Mouse (Mus musculus): ENCODE measurements around the gene Arhgef26. TPM values are rescaled to one million over a fixed set of nuclear protein-coding genes. Genes with fewer than 3 reads are reported as not detected.

Arhgef26 gene
- not detected in 2 replicates for polyA plus RNA-seq (2012; ENCODE audit: insufficient read depth, insufficient read length, missing spikeins)

DNA sequence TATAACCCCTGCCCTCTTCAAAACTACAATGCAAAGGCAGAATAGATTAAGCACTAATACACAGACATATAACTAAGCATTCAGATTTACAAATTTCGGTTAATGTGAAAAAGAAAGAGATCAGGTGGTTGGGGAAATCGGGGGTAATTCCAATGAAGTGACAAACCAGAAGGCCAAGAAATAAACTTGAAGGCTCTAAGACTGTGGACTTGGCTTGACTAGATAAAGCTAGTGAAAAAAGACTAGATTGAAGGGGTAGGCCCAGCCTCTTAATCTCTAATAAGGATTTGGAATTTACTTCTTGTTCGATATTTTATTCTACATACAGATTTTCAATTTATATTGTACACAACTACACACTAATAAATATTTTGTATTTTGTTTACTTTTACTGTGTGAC lies at the start of gene Arhgef26:
Gene Arhgef26, plus strand, starts transcription at position 301 of the 400 bp plus-strand sequence.
- no peaks in the 10 kb centered on the region for H3K4me1 ChIP-seq (ENCODE audit: control insufficient read depth, insufficient read depth, low read length)
- no peak within 1 kb of the TSS for H3K27ac ChIP-seq (ENCODE audit: insufficient read depth, low read depth, low read length)
- no peak for TF ChIP-seq CTCF (IDR thresholded peaks at IDR 0.05; ENCODE audit: low read depth, low read length)
- TF ChIP-seq POLR2A (IDR thresholded peaks at IDR 0.05; ENCODE audit: borderline replicate concordance, low read depth, low read length): no peak
- H3K4me3 ChIP-seq (ENCODE audit: insufficient read depth, low read length): peak within 1 kb of the TSS; percentile 56

DNA sequence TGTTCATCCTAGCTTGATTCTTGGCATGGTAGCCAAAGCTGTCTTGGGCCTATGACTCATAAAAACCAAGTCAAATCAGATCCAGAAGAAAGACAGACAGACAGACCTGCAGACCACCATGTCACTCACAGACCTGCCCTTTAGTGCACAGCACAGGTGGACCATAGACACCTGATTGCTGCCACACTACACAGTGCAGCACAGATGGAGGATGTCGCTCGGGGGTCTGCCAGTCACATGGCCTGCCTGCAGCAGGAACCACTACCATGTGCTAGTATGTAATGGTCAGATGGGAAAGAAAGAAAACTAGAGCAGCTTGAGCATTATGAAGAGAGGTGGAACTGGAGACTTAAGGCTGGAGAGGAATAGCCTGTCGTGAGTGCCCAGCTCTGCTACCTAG lies 27.7 kb upstream of the Arhgef26 start:
- no peak overlapping the region for H3K27ac ChIP-seq (ENCODE audit: insufficient read depth, low read depth, low read length)
- H3K4me1 ChIP-seq (ENCODE audit: control insufficient read depth, insufficient read depth, low read length): no peaks in the 10 kb centered on the region
- TF ChIP-seq POLR2A (IDR thresholded peaks at IDR 0.05; ENCODE audit: borderline replicate concordance, low read depth, low read length): no peak
- no peak for TF ChIP-seq CTCF (IDR thresholded peaks at IDR 0.05; ENCODE audit: low read depth, low read length)
- no peak overlapping the region for H3K4me3 ChIP-seq (ENCODE audit: insufficient read depth, low read length)

DNA sequence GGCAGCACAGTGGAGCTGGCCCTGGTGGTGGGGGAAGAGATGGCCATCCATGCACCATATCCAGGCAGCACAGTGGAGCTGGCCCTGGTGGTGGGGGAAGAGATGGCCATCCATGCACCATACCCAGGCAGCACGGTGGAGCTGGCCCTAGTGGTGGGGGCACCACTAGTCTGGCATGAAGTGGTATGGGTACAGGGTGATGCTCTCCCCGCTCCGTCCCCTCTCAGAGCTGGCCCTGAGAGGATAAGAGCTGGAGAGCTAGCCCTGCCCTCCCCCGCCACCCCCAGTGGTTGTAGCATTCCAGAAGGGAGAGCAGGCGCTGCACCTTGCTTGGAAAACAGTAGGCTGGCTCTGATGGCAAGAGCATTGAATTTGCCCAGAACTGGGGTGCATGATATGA lies 26.9 kb upstream of the Arhgef26 start:
- no peak for TF ChIP-seq POLR2A (IDR thresholded peaks at IDR 0.05; ENCODE audit: borderline replicate concordance, low read depth, low read length)
- no peak for TF ChIP-seq CTCF (IDR thresholded peaks at IDR 0.05; ENCODE audit: low read depth, low read length)
- H3K27ac ChIP-seq (ENCODE audit: insufficient read depth, low read depth, low read length): no peak overlapping the region

DNA sequence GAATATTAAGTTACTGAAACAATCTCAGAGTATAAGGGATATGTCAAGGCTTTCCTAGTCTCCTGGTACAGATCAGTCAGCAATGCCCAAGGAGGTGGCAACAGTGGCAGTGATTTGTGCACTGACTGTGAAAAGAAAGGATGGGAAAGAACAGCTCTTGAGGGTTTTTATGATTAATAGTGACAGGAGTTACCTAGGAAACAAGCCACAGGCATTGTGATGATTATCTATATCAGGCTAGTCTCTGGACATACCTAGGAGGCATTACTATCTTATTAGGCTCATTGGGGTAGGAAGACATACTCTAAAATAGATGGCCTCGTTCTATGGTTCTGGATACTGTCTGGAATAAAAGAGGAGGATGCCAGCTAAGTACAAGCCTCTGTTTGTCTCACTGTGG lies 13.4 kb upstream of the Arhgef26 start:
- no peak for TF ChIP-seq CTCF (IDR thresholded peaks at IDR 0.05; ENCODE audit: low read depth, low read length)
- no peak for TF ChIP-seq POLR2A (IDR thresholded peaks at IDR 0.05; ENCODE audit: borderline replicate concordance, low read depth, low read length)
- Histone ChIP-seq H3K4me1 (ENCODE audit: control insufficient read depth, insufficient read depth, low read length) (no peaks in the 10 kb centered on the region), H3K27ac (ENCODE audit: insufficient read depth, low read depth, low read length) (no peak overlapping the region), H3K4me3 (ENCODE audit: insufficient read depth, low read length) (no peak overlapping the region)

More for the DNA sequence above, 26.9 kb upstream of the Arhgef26 start:
- Histone ChIP-seq H3K4me3 (ENCODE audit: insufficient read depth, low read length) (no peak overlapping the region), H3K4me1 (ENCODE audit: control insufficient read depth, insufficient read depth, low read length) (no peaks in the 10 kb centered on the region)

DNA sequence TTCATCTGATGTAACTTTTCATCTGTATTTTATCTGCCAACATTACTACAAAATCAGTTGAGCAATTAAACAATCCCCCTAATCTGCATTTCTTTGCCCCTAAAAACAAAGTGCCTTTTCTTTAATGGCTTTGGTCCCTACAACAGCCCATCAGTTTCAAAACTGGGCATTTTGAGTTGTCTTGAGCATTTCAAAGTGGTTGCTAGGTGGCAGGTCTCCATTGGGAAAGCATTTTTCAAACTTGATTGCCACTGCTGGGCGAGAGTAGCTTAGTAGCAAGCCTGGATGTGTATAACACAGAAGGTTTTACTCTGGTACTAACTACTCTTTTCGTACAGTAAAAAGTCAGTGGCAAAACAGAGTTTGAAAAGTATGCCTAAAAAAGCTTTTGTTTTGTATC lies 10.2 kb upstream of the Arhgef26 start:
- no peaks in the 10 kb centered on the region for H3K4me1 ChIP-seq (ENCODE audit: control insufficient read depth, insufficient read depth, low read length)
- no peak for TF ChIP-seq CTCF (IDR thresholded peaks at IDR 0.05; ENCODE audit: low read depth, low read length)
- no peak for TF ChIP-seq POLR2A (IDR thresholded peaks at IDR 0.05; ENCODE audit: borderline replicate concordance, low read depth, low read length)
- no peak overlapping the region for H3K27ac ChIP-seq (ENCODE audit: insufficient read depth, low read depth, low read length)
- H3K4me3 ChIP-seq (ENCODE audit: insufficient read depth, low read length): no peak overlapping the region

DNA sequence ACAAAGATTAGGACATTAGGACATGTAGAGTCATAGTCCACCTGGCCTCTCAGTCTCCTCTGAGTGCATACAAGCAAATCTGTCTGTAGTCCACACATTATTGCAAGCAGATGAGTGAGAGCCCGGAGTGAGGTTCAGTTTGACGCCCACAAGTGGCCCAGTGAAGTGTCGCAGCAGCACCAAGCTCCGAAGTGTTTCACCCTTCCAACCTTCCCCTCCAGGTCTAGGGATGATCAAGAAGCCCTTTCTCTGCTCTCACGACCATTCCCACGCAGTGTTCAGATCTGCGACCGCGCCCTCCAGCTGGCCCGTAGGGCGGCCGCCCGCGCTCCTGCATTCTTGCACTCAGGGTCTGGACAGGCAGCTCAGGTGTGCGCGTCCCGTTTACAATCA lies 313 bp downstream of the Arhgef26 start:
- TF ChIP-seq CTCF (IDR thresholded peaks at IDR 0.05; ENCODE audit: low read depth, low read length): no peak
- no peak for TF ChIP-seq POLR2A (IDR thresholded peaks at IDR 0.05; ENCODE audit: borderline replicate concordance, low read depth, low read length)
- Histone ChIP-seq H3K4me1 (ENCODE audit: control insufficient read depth, insufficient read depth, low read length) (no peaks in the 10 kb centered on the region), H3K4me3 (ENCODE audit: insufficient read depth, low read length) (peak overlapping the region; percentile 56), H3K27ac (ENCODE audit: insufficient read depth, low read depth, low read length) (no peak overlapping the region)

DNA sequence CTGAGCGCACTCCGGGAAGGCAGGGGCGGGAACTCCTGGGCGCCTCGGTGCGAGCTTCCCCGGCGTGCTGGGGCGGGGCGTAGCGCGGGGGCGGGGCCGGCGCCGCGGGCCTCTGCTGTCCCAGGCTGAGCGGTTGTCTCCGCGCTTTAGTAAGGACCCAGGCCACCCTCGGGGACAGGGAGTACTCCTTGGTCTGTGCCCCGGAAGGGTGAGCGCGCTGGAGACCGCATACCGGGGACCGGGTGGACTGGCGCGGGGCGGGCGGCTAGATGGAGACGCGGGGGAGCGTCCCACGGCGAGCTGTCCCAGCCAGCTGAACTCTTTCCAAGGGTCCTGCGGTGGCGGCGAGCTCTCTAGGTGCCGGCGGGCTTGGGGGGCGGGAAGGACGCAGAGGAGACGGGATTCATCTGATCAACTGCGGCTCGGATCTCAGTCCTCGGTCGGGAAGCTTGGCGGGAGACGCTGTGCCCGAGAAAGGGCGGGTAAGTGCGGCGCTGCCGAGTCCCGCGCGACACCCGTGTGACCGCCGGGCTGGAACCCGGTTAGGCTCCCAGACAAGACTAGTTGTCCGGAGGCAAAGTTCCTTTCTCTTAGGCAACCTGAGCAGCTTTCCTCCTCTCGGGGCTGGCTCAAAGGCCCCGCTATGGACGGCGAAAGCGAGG lies 841 bp downstream of the Arhgef26 start:
- TF ChIP-seq CTCF (IDR thresholded peaks at IDR 0.05; ENCODE audit: low read depth, low read length) (no peak), POLR2A (IDR thresholded peaks at IDR 0.05; ENCODE audit: borderline replicate concordance, low read depth, low read length) (no peak)
- Histone ChIP-seq H3K27ac (ENCODE audit: insufficient read depth, low read depth, low read length) (no peak overlapping the region), H3K4me1 (ENCODE audit: control insufficient read depth, insufficient read depth, low read length) (no peaks in the 10 kb centered on the region), H3K4me3 (ENCODE audit: insufficient read depth, low read length) (peak overlapping the region; percentile 56)

DNA sequence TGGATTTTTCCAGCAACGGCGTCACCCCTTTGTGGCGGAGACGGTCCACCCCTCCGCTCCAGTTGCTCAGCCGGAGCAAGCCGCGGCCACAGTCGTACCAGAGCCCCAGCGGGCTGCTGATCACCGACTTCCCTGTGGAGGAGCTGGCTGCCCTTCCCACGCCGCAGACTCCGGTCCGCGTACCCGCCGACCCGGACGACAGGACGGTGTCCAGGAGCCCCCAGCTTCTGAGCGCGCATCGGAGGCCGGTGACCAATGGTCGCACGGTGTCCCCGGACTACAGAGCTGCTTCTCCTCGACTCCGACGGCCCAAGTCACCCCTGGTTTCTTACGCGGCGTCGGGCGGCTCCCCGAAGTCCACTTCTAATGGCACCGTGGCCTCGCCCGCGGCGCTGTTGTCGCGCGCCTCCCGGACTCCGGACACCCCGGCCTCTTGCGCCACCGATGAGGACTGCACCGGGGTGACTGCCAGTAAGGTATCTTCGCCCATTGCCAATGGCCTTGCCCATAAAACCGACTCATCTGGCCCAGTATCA lies 1.4 kb downstream of the Arhgef26 start:
- Histone ChIP-seq H3K27ac (ENCODE audit: insufficient read depth, low read depth, low read length) (no peak overlapping the region), H3K4me3 (ENCODE audit: insufficient read depth, low read length) (peak overlapping the region; percentile 56)
- TF ChIP-seq CTCF (IDR thresholded peaks at IDR 0.05; ENCODE audit: low read depth, low read length): no peak
- no peak for TF ChIP-seq POLR2A (IDR thresholded peaks at IDR 0.05; ENCODE audit: borderline replicate concordance, low read depth, low read length)

DNA sequence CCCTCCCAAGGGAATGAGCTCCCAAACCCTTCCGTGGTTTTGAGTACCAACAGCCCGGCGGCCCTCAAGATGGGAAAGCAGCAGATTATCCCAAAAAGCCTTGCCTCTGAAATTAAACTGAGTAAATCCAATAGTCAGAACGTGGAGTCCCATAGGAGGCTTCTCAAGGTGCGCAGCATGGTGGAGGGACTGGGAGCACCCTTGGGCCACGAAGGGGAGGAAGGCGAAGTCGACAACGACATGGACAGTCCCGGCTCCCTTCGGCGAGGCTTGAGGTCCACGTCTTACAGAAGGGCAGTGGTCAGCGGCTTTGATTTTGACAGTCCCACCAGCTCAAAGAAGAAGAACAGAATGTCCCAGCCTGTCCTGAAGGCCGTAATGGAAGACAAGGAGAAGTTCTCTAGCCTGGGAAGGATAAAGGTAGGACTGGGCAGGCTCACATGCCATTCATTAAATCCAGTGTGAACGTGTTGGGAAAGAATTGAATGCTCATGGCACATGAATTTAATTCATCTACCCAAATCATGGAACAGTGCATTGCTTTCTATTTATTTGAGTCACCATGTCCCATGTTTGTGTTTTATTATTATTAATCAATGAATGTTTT lies 2.1 kb downstream of the Arhgef26 start:
- Histone ChIP-seq H3K4me3 (ENCODE audit: insufficient read depth, low read length) (no peak overlapping the region), H3K4me1 (ENCODE audit: control insufficient read depth, insufficient read depth, low read length) (no peaks in the 10 kb centered on the region)

More for the DNA sequence above, 1.4 kb downstream of the Arhgef26 start:
- H3K4me1 ChIP-seq (ENCODE audit: control insufficient read depth, insufficient read depth, low read length): no peaks in the 10 kb centered on the region

DNA sequence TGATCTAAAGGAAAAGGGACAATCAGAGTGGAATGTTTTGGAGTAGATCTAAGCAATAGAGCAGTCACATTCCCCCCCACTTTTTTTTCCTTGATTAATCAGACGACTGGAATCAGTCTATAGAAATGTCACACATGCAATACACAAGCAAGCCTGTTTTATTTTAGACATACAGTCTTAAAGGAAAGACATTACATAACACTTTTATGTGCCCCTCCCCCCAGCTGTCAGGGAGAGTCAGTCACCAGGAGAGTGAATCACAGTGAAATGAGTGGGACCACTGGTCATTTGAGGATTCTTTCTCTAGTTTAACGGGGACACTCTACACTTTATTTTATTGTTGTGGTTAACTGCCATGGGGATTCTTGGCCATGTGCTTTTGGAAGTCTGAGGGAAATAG lies 2.7 kb downstream of the Arhgef26 start:
- TF ChIP-seq POLR2A (IDR thresholded peaks at IDR 0.05; ENCODE audit: borderline replicate concordance, low read depth, low read length) (no peak), CTCF (IDR thresholded peaks at IDR 0.05; ENCODE audit: low read depth, low read length) (no peak)
- no peak overlapping the region for H3K27ac ChIP-seq (ENCODE audit: insufficient read depth, low read depth, low read length)
- H3K4me3 ChIP-seq (ENCODE audit: insufficient read depth, low read length): no peak overlapping the region
- H3K4me1 ChIP-seq (ENCODE audit: control insufficient read depth, insufficient read depth, low read length): no peaks in the 10 kb centered on the region

More for the DNA sequence above, 2.1 kb downstream of the Arhgef26 start:
- H3K27ac ChIP-seq (ENCODE audit: insufficient read depth, low read depth, low read length): no peak overlapping the region
- TF ChIP-seq POLR2A (IDR thresholded peaks at IDR 0.05; ENCODE audit: borderline replicate concordance, low read depth, low read length) (no peak), CTCF (IDR thresholded peaks at IDR 0.05; ENCODE audit: low read depth, low read length) (no peak)

Measured in bone marrow macrophage, adult 2 months (primary cell).